Mouse (Mus musculus): Measurements from ENCODE around the gene Lpcat1.
A peak's percentile ranks its signal among the peaks of the same experiment; 100 is the strongest.

Gene Lpcat1

GRCm38 (mm10) chr13:73446943-73447342 lies 20.1 kb upstream of the Lpcat1 start:
- peak; percentile 40 to 48 for DNase-seq (ENCODE audit: low spot score in 2 of 2)

DNA sequence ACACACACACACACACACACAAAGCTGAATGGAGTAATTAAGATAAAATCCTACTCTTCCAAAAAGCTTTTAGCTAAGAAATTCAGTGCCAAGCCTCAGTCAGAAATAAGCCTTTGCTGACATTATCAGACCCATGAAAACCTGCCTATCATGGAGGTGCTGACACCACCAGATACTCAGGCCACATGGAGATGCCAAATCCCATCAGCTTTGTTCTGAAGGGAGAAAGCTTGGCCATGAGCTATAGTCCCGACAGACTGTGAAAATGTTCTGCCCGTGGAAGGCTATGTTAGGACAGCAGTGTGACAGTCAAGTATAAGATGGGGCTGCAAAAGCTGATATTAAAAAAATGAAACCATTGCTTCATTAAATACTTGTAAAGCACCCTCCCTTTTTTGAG lies 19.5 kb upstream of the Lpcat1 start:
- no peak for DNase-seq (ENCODE audit: low spot score in 2 of 2)

- no peak for DNase-seq (ENCODE audit: low spot score in 2 of 2)
Measured at GRCm38 (mm10) chr13:73448201-73448600, 18.8 kb upstream of the Lpcat1 start.

- DNase-seq (ENCODE audit: low spot score in 2 of 2), result no peak
Measured at GRCm38 (mm10) chr13:73448723-73449122, 18.3 kb upstream of the Lpcat1 start.

- DNase-seq (ENCODE audit: low spot score in 2 of 2), result no peak
Measured at GRCm38 (mm10) chr13:73453503-73454217, 13.3 kb upstream of the Lpcat1 start.

DNA sequence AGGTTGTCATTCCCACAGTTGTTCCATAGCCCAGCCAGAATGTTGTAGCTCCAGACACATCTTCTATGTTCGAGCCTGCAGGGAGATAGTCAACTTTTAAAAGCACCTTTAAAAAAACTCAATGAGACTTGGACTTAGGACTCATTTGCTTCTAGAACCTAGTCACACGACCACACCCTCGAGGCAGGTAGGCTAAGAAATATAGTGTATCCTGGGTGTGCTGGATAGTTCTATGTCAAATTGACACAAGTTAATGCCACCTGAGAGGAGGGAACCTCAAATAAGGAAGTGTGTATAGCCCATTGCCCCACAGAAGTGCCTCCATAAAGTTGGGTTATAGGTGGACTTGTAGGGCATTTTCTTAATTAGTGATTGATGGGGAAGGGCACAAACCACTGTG lies 11.7 kb upstream of the Lpcat1 start:
- no peak for DNase-seq (ENCODE audit: low spot score in 2 of 2)

- DNase-seq (ENCODE audit: low spot score in 2 of 2), result no peak
Measured at GRCm38 (mm10) chr13:73457301-73457700, 9.7 kb upstream of the Lpcat1 start.

- DNase-seq (ENCODE audit: low spot score in 2 of 2), result no peak
Measured at GRCm38 (mm10) chr13:73457741-73458140, 9.3 kb upstream of the Lpcat1 start.

- DNase-seq (ENCODE audit: low spot score in 2 of 2), result no peak
Measured at GRCm38 (mm10) chr13:73458719-73459118, 8.3 kb upstream of the Lpcat1 start.

GRCm38 (mm10) chr13:73459189-73459850 lies 7.7 kb upstream of the Lpcat1 start:
- no peak for DNase-seq (ENCODE audit: low spot score in 2 of 2)

DNA sequence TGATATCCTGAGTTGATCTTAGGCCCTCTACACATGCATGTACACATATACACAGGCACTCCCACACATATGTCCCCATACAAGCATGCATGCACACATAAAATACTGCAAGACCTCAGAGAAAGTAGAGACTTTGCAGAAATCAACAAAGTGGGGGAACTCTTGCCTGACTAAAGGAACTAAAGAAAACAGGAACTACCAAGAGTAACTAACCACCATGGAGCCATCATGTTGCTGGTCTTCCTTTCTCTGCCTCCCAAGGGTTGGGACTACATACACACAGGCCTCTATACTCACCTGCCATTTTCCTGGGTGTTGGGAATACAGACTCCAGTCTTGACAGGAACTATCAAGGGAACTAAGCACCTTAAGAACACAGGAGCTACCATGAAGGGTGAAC lies 5.4 kb upstream of the Lpcat1 start:
- no peak for DNase-seq (ENCODE audit: low spot score in 2 of 2)

DNA sequence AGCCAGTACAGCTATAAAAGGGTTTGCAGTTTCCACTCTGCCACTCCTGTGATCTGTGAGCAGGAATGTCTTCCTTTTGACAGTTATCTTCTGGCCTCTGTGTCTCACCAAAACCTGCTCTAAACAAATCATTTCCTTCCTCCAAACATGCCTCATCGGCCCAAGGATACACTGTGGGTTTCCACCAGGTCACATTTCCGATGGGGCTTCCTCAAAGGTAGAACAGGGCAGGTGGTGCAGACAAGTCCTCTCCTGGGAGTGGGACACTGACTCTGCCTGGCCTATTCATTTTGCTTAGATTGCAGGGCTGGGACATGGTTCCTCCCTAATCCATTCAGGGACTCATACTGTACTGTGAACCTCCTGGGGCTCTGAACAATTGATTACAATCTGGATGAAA lies 1.8 kb upstream of the Lpcat1 start:
- DNase-seq (ENCODE audit: low spot score in 2 of 2), result no peak

DNA sequence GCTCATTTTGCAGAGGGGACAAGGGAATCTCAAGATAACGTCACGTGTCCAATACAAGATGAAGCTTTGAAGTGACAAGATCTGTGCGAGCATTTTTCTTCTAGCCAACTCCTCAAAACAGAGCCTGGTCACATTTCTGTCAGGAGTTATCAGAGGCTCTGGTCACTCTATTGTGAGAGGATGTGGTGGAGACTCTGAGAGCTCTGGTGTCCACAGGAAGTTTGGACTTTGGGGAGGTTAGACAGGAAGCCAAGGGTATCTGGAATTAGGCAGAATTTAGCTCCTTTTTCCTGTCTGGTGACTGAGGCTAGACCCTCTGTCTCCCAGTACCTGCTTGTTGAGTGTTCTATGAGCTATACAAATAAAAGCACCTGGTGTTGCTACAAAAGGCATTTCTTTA lies 586 bp upstream of the Lpcat1 start:
- DNase-seq (ENCODE audit: low spot score in 2 of 2), result no peak

DNA sequence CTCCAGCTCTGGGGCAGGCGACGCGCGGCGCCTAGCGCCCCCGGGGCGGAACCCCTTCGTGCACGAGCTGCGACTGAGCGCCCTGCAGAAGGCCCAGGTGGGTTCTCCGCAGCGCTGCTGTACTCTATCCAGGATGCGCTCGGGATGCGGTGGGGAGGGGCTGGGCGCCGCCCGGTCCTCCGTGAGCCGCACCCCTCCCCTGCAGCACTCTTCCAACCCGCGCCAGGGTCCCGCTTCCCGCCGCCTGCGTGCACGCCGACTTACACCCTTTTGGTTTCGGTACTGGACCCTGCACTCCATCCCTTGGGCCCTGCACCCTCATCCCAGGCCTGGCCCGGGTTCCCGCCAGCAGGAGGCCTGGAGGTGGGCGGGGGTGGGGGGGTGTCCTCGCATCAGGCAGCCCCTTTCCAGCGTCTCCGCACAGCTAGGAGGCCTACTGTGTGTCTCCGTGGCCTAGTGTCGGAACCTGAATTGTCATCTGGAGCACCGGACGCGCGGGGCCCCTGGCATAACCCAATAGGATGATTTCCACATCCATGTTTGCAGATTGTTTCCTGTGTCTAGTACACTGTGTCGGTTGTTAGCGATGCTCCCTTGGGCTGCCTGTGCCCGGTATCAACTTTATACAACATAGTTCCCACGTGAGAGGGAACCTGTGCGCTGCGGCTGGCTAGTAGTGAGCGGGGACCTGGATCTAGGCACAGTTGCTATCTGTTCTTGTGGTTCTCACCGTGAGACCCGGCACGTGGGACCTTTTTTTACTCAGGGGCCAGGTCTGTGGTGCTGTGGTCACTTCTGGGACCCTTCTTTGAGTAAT lies 632 bp downstream of the Lpcat1 start:
- DNase-seq (ENCODE audit: low spot score in 2 of 2), result peak in 1 of 2 experiments; percentile 19

- DNase-seq (ENCODE audit: low spot score in 2 of 2), result no peak
Measured at GRCm38 (mm10) chr13:73468834-73469233, 1.8 kb downstream of the Lpcat1 start.

DNA sequence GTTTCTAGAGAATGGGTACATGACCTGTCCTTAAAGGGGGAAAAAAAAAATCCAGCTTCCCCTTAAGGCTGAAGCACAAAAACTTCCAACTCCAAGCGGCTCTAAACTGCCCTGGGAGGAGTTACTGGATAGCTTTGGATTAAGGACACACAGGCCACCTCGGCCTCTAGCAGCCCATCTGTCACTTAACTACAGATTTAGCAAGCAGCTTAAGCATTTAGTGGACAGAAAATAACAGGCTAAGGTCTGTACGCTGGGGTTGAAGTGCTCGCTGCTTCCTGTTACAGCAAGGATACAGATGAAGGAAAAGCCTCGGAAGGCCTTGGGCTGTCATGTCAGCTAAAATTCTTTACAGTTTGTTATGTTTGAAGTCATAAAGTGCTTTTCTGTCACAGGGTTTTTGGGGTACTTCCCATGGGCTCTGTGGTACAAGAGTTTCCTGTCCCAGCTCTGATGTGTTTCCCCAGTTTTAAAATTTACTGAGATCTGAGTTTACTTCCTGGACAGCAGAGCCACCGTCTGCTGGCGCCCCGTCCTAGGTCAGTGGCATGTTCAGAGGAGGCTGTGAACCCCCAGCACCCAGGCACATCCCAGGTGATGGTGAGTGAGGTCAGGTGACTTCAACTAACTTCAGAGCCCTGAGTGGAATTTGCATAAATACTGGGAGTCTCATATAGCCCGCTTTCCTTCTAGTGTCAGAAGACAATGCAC lies 2.4 kb downstream of the Lpcat1 start:
- DNase-seq (ENCODE audit: low spot score in 2 of 2), result no peak

DNA sequence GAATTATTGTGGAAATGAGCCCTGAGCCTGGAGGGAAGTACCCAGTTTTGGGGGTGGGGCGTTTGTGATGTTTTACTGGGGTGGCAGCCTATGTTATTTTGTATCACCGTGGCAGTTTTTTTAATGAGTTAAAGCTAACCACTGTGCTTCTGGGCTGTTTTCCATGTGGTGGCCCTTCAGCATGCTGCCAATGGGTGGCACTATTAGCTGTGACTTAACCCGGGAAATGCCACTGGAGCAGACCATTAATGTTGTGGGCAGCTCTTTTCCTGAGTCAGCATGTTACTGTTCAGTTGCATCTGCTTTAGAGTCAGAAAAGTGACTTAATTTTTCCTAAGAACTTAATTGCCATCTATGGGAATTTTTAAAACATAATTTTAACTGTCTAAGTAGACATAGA lies 5.5 kb downstream of the Lpcat1 start:
- no peak for DNase-seq (ENCODE audit: low spot score in 2 of 2)

DNA sequence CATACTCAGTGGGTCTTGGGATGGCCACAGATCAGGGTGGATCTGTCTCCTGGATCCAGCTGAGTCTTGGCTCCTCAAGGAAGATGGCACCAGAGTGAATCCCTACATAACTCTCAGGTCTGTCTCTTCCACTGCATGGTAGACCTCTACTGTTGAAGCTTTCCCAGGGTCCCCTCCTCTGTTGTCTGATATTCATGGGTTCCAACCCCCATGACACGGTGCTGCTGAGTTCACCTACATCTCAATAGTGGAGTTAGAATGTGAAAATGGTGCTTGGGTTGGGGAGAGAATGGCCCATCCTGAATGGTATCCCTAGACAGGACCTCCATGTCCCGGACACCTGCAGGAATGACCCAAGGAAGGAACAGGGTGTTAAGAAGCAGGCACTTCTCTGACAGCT lies 6.7 kb downstream of the Lpcat1 start:
- no peak for DNase-seq (ENCODE audit: low spot score in 2 of 2)

DNA sequence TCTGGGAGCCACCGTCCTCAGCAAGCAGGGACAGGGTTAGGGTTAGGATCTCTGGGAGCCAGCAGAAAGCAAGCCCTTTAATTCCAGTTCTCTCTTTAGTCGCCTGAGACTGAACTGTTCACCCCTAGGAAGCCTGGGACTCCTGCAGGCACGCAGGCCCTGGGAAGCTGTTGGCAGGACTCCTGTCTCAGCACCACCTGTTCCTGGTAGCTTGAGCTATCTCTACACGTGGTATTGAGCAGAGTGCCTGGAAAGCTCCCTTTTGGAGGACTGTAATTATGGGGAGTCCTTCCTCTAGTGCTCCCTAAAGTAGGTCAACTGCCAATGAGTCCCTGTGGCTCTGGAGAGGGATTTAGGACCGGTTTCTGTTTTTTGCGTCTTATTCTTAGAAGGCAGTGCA lies 7.2 kb downstream of the Lpcat1 start:
- no peak for DNase-seq (ENCODE audit: low spot score in 2 of 2)

- DNase-seq (ENCODE audit: low spot score in 2 of 2), result no peak
Measured at GRCm38 (mm10) chr13:73475058-73475980, 8.3 kb downstream of the Lpcat1 start.

DNA sequence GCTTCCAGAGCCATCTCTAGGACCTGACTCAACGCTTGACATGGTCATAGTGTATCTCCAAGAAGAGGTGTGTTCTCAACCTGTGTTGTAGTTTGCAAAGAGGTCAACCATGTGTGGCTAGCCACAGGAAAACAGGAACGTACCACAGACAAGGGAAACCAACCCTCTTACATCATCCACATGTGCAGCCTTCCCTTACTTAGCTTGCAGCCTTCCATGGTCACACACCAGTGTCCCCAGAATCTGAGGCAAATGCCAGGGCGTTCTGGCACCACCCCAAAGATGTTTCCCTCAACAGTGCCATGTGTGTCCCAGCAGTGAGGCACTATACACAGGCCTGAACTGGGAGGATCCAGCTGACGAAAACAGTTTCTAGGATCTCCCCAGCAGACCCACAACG lies 9.3 kb downstream of the Lpcat1 start:
- no peak for DNase-seq (ENCODE audit: low spot score in 2 of 2)
